Mouse (Mus musculus) CH12.LX (cell line): ENCODE measurements at regions not wholly inside any gene's neighbourhood (a gene's known extent, or its start where the extent isn't known, plus 50 kb on each side); places are given as distances from the start of the nearest gene placed in this dataset.

Source experiments
- DNase-seq: peaks from one replicate; pipeline ENCODE4 v3.0.0-alpha.2; 2013; ENCODE audit errors: extremely low read depth
- H3K27ac ChIP-seq: 2 replicates; pipeline ENCODE4 v1.5.1; 2012; ENCODE audit warnings: low read depth, mild to moderate bottlenecking, control low read depth, moderate library complexity; ENCODE audit not compliant: insufficient read depth
- H3K27me3 ChIP-seq: replicated peaks from 2 replicates; pipeline ENCODE3; 2012; ENCODE audit warnings: inconsistent platforms
- H3K36me3 ChIP-seq, 2 experiments: replicated peaks in 1 of 2; 2 replicates each; pipeline versions ENCODE3 to v1.6.1; 2012; ENCODE audit warnings: inconsistent platforms in 1 of 2, low read length in 1 of 2, mild to moderate bottlenecking in 1 of 2, mixed read lengths in 1 of 2, moderate library complexity in 1 of 2; ENCODE audit not compliant: control insufficient read depth in 1 of 2, insufficient read depth in 1 of 2
- H3K4me1 ChIP-seq, 2 experiments: 2 replicates each; pipeline ENCODE4 v1.6.1; 2012; ENCODE audit warnings: inconsistent platforms in 1 of 2, moderate library complexity in 1 of 2; ENCODE audit not compliant: insufficient read depth in 2 of 2, control insufficient read depth in 1 of 2
- H3K4me2 ChIP-seq: 2 replicates; pipeline ENCODE4 v1.6.1; 2012; ENCODE audit warnings: low read depth, mild to moderate bottlenecking, control low read depth; ENCODE audit not compliant: poor library complexity, insufficient read depth, severe bottlenecking
- H3K4me3 ChIP-seq, 3 experiments: fragments of 150-350 bp in 1 of 3; sonication (generic) in 1 of 3; replicated peaks in 1 of 3; 2 replicates each; pipeline versions ENCODE3 to v1.5.1; 2011 to 2012; ENCODE audit warnings: low read depth in 2 of 3, low read length in 2 of 3, mild to moderate bottlenecking in 2 of 3, moderate library complexity in 2 of 3, control low read depth in 1 of 3, improper control_type of control experiment in 1 of 3, inconsistent platforms in 1 of 3, mixed read lengths in 1 of 3; ENCODE audit not compliant: poor library complexity in 1 of 3
- H3K79me2 ChIP-seq: replicated peaks from 2 replicates; pipeline ENCODE4 v1.6.1; 2012; ENCODE audit warnings: mild to moderate bottlenecking, moderate library complexity; ENCODE audit not compliant: control insufficient read depth, poor library complexity, insufficient read depth, severe bottlenecking; ENCODE audit errors: extremely low read depth
- H3K9ac ChIP-seq: 2 replicates; pipeline ENCODE4 v1.6.1; 2012; ENCODE audit warnings: low read depth, mild to moderate bottlenecking, control low read depth, moderate library complexity; ENCODE audit not compliant: insufficient read depth
- H3K9me3 ChIP-seq: replicated peaks from 2 replicates; pipeline ENCODE3; 2012; ENCODE audit warnings: low read length, inconsistent platforms, mixed read lengths
- CHD1 ChIP-seq: IDR thresholded peaks from 2 replicates; pipeline ENCODE4 v1.6.1; 2012; ENCODE audit warnings: low read depth, low read length, improper control_type of control experiment, inconsistent platforms
- E2F4 ChIP-seq: IDR thresholded peaks from 2 replicates; pipeline ENCODE4 v1.6.1; 2011; ENCODE audit warnings: low read depth, low read length, improper control_type of control experiment; ENCODE audit not compliant: insufficient replicate concordance
- EP300 ChIP-seq: IDR thresholded peaks from 2 replicates; pipeline ENCODE4 v1.6.1; 2011; ENCODE audit warnings: low read length, improper control_type of control experiment
- GABPA ChIP-seq: IDR thresholded peaks from 2 replicates; pipeline ENCODE4 v1.6.1; 2012; ENCODE audit warnings: low read depth, low read length, improper control_type of control experiment, inconsistent platforms; ENCODE audit not compliant: insufficient replicate concordance
- HCFC1 ChIP-seq: IDR thresholded peaks from 2 replicates; pipeline ENCODE4 v1.6.1; 2012; ENCODE audit warnings: low read depth, mild to moderate bottlenecking, inconsistent platforms, low read length, improper control_type of control experiment
- IRF4 ChIP-seq: IDR thresholded peaks from 2 replicates; pipeline ENCODE4 v1.6.1; 2014; ENCODE audit warnings: low read depth, mild to moderate bottlenecking, inconsistent platforms, low read length, improper control_type of control experiment
- JUN ChIP-seq: IDR thresholded peaks from 2 replicates; pipeline ENCODE4 v1.6.1; 2011; ENCODE audit warnings: low read depth, mild to moderate bottlenecking, low read length, improper control_type of control experiment, moderate library complexity; ENCODE audit not compliant: insufficient read depth
- MXI1 ChIP-seq: IDR thresholded peaks from 2 replicates; pipeline ENCODE4 v1.6.1; 2011; ENCODE audit warnings: mild to moderate bottlenecking, low read depth, low read length, improper control_type of control experiment
- NELFE ChIP-seq: IDR thresholded peaks from 2 replicates; pipeline ENCODE4 v1.6.1; 2011; ENCODE audit warnings: low read depth, low read length, improper control_type of control experiment
- NRF1 ChIP-seq: IDR thresholded peaks from 2 replicates; pipeline ENCODE4 v1.6.1; 2014; ENCODE audit warnings: low read depth, mild to moderate bottlenecking, inconsistent platforms, low read length, improper control_type of control experiment, moderate library complexity
- POLR2A ChIP-seq: IDR thresholded peaks from 2 replicates; pipeline ENCODE4 v1.6.1; 2011; ENCODE audit warnings: low read depth, mild to moderate bottlenecking, improper control_type of control experiment, low read length
- RAD21 ChIP-seq: IDR thresholded peaks from 2 replicates; pipeline ENCODE4 v1.6.1; 2011; ENCODE audit warnings: low read depth, mild to moderate bottlenecking, low read length, improper control_type of control experiment, moderate library complexity
- SIN3A ChIP-seq: IDR thresholded peaks from 2 replicates; pipeline ENCODE4 v1.6.1; 2012; ENCODE audit warnings: low read length, improper control_type of control experiment, inconsistent platforms
- TCF12 ChIP-seq: IDR thresholded peaks from 2 replicates; pipeline ENCODE4 v1.6.1; 2014; ENCODE audit warnings: low read depth, mild to moderate bottlenecking, inconsistent platforms, low read length, improper control_type of control experiment
- USF1 ChIP-seq: IDR thresholded peaks from 2 replicates; pipeline ENCODE4 v1.6.1; 2014; ENCODE audit warnings: low read depth, mild to moderate bottlenecking, inconsistent platforms, low read length, improper control_type of control experiment
- USF2 ChIP-seq: conservative IDR thresholded peaks from 2 replicates; pipeline ENCODE4 v1.6.1; 2011; ENCODE audit warnings: low read depth, low read length, improper control_type of control experiment
- ZKSCAN1 ChIP-seq: IDR thresholded peaks from 2 replicates; pipeline ENCODE4 v1.6.1; 2012; ENCODE audit warnings: low read depth, inconsistent platforms, low read length, improper control_type of control experiment, borderline replicate concordance
- ZMIZ1 ChIP-seq: IDR thresholded peaks from 2 replicates; pipeline ENCODE4 v1.6.1; 2012; ENCODE audit warnings: low read depth, mild to moderate bottlenecking, inconsistent platforms, low read length, improper control_type of control experiment
- ZNF384 ChIP-seq: IDR thresholded peaks from 2 replicates; pipeline ENCODE4 v1.6.1; 2012; ENCODE audit warnings: low read depth, low read length, improper control_type of control experiment, inconsistent platforms
- dilution Hi-C: fragments of 300-500 bp; cut with MboI; formaldehyde crosslinking; loops from 2 replicates; pipeline ENCODE4 v1.14.3; 2020; ENCODE audit warnings: low sequenced_read_pairs; ENCODE audit not compliant: extremely low pct_unique_long_range_greater_than_20kb, extremely low pct_ligation_motif_present
- in situ Hi-C: fragments of 300-500 bp; cut with MboI; formaldehyde crosslinking; loops from 3 replicates; pipeline ENCODE4 v1.14.3; 2019; ENCODE audit warnings: low sequenced_read_pairs, low pct_ligation_motif_present, low pct_unique_long_range_greater_than_20kb, mixed read lengths

DNA sequence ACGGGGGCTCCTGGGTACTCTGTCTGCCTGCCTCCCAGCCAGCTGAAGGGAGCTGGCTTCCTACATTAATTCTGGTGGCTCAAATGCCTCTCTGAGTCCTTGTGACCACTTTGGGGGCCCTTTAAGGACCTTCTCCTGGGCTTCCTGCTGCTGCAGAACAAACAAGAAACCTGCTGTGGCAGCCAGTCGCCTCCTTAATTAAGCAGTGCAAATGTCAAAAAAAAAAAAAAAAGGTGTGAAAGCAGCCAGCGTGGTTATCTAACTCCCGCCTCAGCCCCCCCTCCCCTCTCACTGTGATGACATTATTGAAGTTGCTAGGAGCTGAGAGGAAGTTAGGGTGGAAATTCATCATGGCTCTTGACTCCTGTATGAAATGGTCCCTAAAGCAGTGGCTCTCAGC is 189.3 kb downstream of the Vrk1 start:
- Histone ChIP-seq H3K36me3 (no peaks in the 10 kb centered on the region), H3K4me3 (no peak overlapping the region), H3K9ac (no peak overlapping the region), H3K9me3 (peaks cover 77% of the 10 kb centered on the region), H3K27me3 (no peaks in the 10 kb centered on the region), H3K4me2 (no peak overlapping the region), H3K79me2 (no peaks in the 10 kb centered on the region), H3K27ac (no peak overlapping the region), H3K4me1 (no peaks in the 10 kb centered on the region)
- dilution Hi-C loops (no loop called here), in situ Hi-C loops (no loop called here)
- TF ChIP-seq TCF12 (no peak), USF1 (no peak), POLR2A (no peak), NELFE (no peak), USF2 (no peak), NRF1 (no peak), ZNF384 (no peak), ZMIZ1 (no peak), CHD1 (no peak), EP300 (no peak), SIN3A (no peak), MXI1 (no peak), JUN (no peak)
- no peak for DNase-seq

GRCm38 (mm10) chr12:106203526-106203925 is 193.5 kb downstream of the Vrk1 start:
- DNase-seq = no peak
- peaks cover 64% of the 10 kb centered on the region for H3K9me3 ChIP-seq
- dilution Hi-C loops = no loop called here
- no peak overlapping the region for H3K27ac ChIP-seq
- no peaks in the 10 kb centered on the region for H3K79me2 ChIP-seq
- in situ Hi-C loops = no loop called here
- no peaks in the 10 kb centered on the region for H3K27me3 ChIP-seq
- H3K4me2 ChIP-seq = no peak overlapping the region
- H3K36me3 ChIP-seq = no peaks in the 10 kb centered on the region
- no peaks in the 10 kb centered on the region for H3K4me1 ChIP-seq
- H3K9ac ChIP-seq = no peak overlapping the region
- no peak overlapping the region for H3K4me3 ChIP-seq
- no peak for TF ChIP-seq IRF4
- TF ChIP-seq MXI1 = no peak
- TF ChIP-seq E2F4 = no peak
- TF ChIP-seq HCFC1 = no peak
- TF ChIP-seq RAD21 = no peak
- no peak for TF ChIP-seq ZKSCAN1
- TF ChIP-seq GABPA = no peak
- TF ChIP-seq SIN3A = no peak
